Mouse (Mus musculus) regulatory T cell (primary cell): ENCODE data around the gene Rab21.

Experiments
- in situ Hi-C: fragments of 300-600 bp; cut with MboI, MseI; formaldehyde crosslinking; loops from one replicate; pipeline ENCODE4 v1.15.1; 2025; ENCODE audit warnings: high pct_unique_total_duplicates

Gene Rab21

DNA sequence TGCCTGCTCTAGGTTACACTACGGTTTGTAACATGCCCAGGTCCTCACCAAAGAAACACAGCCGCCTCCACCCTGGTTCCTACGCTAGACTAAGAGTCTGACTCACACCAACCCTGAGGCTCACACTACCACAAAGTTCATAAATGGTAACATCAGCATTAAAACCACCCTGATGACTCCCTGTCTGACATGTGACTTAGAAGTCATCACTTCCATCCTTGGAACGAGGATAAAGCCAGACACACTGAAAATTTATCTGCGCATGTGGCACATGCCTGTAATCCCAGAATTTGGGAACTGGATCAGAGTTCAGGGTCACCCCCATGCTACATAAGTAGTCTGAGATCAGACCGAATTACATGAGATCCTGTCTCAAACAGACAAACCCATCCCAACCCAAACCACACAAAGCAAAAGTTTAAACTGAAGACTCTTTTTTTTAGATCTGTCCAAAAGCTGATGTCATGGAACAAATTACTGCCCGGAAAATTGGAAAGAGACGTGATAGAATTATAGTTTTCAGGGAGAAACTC is 17.1 kb upstream of the Rab21 start:
- in situ Hi-C loops: loop anchor here (5.0 to 25.0 kb wide), 2 partner anchors 55 to 1230 kb away; no protein-coding TSS in a partner anchor

DNA sequence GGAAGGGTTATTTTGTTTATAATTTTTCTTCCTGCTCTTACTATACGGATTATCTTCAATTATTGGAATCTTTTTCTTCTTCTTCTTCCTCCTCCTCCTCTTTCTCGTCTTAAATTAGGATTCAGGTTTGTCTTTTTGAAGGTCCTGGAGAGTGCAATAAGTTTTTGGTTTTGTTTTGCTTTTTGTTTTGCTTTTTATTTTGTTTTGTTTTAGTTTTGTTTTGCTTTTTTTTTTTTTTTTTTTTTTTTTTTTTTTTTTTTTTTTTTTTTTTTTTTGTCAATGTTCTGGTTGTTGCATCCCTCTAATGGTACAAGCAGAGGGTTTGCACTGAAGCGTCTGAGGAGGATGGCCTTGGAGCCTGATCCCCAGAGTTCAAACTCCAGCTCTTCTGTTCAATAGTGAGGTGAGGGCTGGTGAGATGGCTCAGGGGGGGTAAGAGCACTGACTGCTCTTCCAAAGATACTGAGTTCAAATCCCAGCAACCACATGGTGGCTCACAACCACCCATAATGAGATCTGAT is 13.7 kb upstream of the Rab21 start:
- in situ Hi-C loops: loop anchor here (25.0 kb wide), 1 partner anchor 1233 kb away; no protein-coding TSS in a partner anchor

DNA sequence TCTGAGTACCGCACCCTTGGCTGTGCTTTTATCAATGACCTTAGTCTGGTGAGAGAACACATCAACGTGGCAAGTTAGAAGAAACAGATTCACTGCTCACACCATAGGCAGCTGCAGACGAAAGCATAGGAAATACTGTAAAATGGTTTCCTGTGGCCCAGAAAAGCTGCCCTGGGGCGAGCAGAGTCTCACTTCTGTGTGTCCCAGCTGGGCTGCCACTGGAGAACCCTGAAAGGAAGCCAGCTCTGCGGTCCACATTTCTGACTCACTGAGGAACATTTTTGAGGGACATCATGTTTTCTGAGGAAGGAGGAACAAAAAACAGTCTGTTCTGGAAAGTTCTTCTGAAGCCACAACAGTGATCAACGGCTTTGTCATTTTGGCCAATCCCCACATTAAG is 13.1 kb upstream of the Rab21 start:
- in situ Hi-C loops: loop anchor here (25.0 kb wide), 1 partner anchor 1234 kb away; no protein-coding TSS in a partner anchor

DNA sequence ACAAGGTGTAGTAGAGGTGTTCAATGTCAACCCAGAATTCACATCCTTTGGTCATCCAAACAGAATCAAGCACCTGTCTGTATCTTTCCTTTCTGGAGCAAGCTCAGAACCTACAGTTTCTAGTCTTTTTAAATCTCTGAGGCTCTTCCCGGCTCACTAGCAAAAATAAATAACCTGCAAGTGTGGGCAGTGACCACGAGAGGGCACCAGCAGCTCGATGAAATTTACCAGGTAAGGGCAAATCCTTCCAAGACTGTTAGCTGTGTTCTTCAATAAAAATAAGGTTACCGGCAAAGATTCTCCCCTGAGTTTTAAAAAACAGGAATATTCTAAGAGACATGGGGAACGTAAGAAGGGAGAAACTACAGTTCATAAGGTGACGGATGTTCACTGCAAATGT is 7.9 kb upstream of the Rab21 start:
- in situ Hi-C loops: loop anchor here (25.0 kb wide), 1 partner anchor 289 kb away; no protein-coding TSS in a partner anchor

DNA sequence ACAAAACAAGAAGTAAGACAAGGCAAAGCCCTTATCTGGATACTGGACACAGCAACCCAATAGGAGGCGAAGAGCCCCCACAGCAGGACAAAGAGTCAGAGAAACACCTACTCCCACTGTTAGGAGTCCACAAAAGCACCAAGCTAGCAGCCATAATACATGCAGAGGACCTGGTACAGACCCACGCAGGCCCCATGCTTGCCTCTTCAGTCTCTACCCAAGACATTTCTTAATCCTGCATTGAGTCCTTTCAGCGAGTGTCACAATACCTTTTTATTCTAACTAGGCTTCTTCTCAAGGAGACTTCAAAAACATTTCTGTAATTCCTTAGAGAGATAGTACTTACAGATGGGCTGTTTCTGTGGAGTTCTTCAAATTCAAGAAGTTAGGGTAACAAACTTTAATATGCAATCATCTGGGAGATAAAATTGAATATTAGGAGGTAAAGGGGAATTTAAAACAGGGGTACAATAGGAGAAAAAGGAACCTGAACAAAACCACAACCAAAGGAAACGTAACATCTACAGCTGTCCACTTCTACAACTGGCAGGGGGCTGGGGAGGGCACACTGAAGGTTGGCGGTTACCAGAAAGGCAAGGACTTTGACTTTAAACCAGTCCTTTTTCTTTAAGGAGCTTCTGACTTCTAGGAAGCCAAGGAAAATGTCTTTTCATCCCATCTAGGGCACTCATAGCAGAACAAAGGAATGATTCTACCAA is 6.1 kb upstream of the Rab21 start:
- in situ Hi-C loops: loop anchor here (25.0 kb wide), 1 partner anchor 291 kb away; no protein-coding TSS in a partner anchor

DNA sequence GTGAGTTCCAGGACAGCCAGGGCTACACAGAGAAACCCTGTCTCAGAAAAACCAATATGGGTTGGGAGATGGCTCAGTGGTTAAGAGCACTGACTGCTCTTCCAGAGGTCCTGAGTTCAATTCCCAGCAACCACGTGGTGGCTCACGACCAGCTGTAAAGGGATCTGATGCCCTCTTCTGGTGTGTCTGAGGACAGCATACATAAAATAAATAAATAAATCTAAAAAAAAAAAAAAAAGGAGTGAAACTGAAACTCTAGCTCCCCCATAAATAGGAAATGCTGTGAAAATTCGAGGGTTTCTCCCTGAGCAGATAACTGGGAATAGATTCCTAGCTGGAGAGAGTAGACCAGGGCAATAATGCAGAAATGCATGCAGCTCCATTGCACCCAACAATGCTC is 3.0 kb upstream of the Rab21 start:
- in situ Hi-C loops: loop anchor here (25.0 kb wide), 1 partner anchor 294 kb away; no protein-coding TSS in a partner anchor

DNA sequence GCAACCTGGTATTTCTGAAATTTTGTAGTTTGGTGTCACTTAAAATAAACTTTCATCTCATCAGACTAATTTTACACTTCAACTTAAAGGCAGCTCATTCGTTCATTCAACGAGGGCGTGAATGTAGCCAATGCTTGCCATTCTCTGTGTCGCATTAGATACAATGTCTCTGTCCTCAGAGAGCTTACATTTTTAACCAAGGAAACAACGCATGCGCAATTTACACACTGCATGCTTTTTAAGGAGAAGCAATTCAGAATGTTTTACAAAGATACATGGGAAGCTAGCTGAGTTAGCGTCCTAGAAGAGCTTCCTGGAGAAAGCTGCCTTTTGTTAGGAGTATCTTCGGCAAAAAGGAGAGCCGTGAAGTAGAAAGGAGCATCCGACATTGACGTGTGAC is 919 bp upstream of the Rab21 start:
- in situ Hi-C loops: loop anchor here (25.0 kb wide), 1 partner anchor 296 kb away; no protein-coding TSS in a partner anchor

DNA sequence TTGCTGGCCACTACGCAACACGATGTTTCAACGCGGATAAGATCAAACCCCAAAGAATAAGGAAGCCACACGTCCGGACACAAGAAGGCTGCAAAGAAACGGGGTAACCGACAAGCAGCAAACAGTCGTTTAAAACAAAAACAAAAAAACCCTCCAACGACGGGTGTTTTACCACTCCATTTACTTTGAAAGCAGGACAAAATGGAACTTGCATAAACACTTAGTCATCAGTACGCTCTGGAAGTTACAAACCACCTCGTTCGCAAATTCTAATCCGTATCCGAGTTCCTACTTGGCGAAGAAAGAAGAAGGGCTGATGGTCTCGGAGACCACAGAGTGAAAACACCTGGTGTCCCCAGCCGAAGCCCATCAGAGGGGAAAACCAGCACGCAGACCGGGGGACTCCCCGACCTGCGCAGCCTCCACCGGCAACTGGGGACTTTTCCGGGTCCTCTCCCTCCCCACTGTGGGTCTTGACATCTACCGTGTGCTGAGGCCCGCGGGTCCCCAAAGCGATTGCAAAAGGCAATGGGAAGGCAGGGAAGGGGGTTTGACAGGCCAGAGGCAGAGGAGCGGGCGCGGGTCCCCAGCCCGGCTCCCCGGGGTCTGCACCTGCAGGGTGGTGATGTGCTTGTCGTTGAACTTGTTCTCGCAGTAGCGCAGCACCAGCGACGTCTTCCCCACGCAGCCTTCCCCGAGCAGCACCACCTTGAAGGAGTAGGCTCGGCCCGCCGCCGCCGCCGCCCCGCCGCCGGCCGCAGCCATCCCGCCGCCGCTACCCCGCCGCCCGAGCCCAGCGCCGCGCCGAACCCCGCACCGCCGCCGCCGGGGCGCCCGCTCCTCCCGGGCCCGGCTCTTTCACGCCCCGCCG is 577 bp downstream of the Rab21 start:
- in situ Hi-C loops: loop anchor here (5.0 to 25.0 kb wide), 2 partner anchors 78 to 297 kb away; no protein-coding TSS in a partner anchor

DNA sequence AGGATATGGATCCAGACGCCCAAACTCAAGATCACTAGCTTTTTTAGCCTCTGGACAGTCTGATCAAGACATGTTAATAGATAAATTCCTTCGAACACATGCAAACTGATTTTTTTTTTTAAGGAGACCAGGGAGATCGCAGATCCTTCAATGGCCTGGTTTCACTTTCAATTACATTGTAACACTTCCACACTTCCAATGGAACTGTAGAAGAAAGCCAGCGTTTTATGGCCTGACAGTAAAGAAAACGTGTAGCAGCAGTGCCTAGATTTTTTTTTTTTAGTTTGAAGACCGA is 1.2 kb downstream of the Rab21 start:
- in situ Hi-C loops: loop anchor here (5.0 to 25.0 kb wide), 2 partner anchors 77 to 298 kb away; no protein-coding TSS in a partner anchor

DNA sequence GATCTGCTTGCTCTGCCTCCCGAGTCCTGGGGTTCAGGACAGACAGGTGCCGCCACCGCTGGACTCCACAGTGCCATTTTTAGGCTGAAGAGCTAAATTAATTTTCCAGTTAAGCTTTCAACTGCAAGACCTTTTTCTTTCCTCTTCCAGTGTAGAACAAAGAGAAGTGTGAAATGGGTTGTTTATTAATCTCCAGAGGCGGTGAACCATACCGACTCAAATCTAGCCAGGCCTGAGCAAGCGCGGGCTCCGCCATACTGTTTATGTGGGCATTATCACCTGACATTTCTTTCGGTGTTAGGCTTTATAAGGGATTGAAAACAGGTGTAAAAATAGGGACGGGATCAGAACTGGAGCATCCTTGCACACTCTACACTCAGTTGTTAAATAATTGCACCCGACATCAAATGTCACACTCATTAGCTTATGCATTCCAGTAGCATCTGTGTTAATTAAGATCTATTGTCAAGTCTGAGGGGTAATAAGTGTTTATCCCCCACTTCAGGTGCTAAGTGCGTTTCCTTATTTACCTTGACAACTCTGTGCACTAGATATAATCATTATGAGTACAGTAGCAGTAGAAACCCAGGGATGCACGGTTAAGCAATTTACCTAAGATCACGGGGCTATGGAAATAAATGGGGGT is 1.6 kb downstream of the Rab21 start:
- in situ Hi-C loops: loop anchor here (5.0 to 25.0 kb wide), 2 partner anchors 76 to 299 kb away; no protein-coding TSS in a partner anchor

DNA sequence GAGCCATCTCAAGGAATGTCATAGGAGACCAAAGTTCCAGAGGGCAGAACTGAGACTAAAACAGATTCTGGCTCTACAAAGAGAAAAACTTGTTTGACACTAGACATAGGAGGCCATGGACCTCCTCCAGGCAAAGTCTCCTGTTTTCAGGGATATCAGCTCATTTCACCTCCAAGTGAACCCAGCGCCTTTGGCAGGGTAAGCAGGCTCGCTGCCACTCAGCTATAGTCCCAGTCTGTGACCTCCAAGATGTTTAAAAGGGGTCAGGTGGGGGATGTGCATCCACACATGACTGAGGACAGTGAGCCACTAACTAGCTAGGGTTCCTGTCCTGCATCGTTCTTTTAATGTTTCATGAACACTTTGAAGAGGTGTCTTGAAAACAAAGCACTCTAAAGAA is 2.7 kb downstream of the Rab21 start:
- in situ Hi-C loops: loop anchor here (5.0 to 25.0 kb wide), 2 partner anchors 75 to 300 kb away; no protein-coding TSS in a partner anchor

DNA sequence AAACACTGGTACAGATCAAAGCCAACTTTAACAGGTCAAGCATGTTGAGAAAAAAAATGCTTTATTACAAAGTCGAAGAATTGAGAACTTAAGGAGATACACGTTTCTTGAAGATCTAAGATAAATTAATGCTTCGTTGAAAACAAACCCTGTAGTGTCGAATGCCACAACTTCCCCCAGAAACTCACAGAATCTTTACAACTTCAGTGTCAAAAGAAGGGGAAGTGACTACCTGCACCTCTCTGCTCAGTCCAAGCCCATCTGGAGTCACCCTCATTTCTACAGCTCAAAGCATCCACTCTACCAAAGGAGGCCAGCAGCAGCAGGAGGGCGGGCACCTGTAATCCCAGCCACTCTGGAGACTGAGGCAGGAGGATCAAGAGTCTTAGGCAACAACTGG is 3.2 kb downstream of the Rab21 start:
- in situ Hi-C loops: loop anchor here (5.0 to 25.0 kb wide), 2 partner anchors 75 to 300 kb away; no protein-coding TSS in a partner anchor

DNA sequence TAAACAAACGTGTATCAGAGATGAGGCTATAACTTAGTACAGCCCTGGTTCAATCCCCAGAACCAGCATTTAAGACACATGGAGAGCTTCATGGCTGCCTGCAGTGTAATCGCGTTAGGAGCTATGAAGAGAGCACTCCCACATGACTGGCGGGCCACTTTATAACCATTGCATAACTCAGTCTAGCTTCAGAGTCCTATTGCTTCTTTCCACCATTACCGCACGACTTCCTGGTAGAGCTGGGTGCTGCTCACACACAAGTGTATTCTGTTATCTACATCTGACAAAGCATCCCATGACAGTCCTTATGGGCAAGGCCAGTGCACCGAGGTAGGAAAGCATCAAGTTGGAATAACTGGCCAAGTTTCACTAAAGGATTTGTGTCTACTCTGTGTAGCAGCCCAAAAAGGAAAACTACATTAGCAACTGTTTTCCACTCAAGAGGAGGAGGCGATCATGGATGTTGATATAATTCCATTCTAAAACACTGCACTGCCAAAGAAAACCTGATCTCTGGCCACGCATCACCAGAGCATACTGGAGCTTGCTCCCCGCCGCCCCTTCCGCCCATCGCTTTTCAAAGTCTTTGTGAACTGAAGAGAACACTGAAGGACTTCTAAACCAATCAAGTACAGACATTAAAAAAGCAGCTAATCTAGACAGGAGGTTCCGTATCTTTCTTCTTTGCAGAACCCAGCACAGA is 4.0 kb downstream of the Rab21 start:
- in situ Hi-C loops: loop anchor here (5.0 to 25.0 kb wide), 2 partner anchors 74 to 301 kb away; no protein-coding TSS in a partner anchor

DNA sequence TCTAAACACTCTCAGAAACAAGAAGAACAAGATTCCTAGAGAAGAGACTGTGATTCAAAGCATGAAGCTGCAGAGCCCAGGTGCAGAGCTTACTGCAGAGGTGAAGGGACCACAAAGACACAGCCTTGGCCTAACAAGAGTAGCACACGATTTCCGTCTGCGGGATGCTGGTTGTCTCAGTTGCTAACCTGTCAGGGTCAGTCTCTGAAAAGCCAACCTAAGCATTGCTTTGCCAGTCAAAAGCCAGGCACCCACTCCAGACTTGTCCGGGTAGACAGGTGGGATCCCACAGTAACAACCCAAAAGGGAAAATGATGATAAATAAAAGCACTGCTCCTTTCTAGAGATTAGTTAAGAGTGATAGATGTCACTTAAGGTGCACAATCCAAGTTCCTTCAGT is 6.2 kb downstream of the Rab21 start:
- in situ Hi-C loops: loop anchor here (25.0 kb wide), 1 partner anchor 303 kb away; no protein-coding TSS in a partner anchor

DNA sequence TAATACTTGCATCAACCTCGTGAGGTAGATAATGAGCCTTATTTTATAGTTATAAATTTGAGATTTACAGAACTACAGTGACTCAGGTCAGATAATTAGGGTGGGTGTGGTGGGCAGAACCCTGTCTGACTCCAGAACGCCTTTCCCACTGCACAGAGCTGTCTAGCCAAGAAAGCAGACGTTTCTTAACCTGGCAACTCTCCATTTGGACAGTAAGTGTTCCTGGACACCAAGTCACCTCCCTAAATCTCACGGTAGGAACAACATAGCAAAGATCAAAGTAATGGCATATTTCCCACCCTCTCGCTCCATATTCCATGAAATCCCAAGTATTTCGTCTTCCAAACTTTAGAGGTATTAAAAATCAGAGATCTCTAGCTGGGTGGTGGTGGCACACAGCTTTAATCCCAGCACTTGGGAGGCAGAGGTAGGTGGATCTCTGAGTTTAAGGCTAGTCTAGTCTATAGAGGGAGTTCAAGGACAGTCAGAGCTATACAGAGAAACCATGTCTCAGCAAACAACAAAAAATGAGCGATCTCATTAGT is 8.0 kb downstream of the Rab21 start:
- in situ Hi-C loops: loop anchor here (25.0 kb wide), 1 partner anchor 305 kb away; no protein-coding TSS in a partner anchor

DNA sequence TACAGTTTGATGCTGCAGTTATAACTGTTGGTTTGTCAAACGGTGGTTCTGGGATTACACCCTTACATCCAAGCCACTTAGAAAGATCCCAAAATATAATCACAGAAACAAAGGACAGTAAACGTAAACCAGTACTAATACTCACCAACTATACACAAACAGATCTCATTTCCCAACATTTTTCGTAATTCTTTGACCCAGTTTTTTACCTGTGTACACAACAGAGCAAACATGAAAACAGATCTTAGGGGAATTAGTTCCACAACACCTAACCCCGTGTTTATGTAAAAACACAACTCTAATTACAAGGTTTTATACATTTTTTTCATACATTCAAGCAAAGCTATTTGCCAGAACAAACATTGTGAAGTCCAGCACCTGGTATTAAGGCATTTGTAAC is 16.7 kb downstream of the Rab21 start:
- in situ Hi-C loops: no loop called here

DNA sequence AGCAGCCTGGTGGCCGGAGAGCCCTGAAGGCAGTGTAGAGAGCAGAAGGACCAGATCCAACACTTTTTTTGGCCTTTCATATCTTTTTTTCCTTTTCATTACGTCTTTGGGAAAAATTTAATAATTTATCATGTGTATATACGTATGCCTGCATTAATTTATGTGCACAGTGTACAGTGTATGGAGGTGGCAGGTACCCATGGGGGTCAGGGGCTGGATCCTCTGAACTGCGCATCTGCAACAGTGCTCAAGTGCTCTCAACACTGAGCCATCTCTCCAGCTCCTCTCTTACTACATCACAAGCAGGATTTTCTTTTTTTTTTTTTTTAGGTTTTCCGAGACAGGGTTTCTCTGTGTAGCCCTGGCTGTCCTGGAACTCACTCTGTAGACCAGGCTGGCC is 17.8 kb downstream of the Rab21 start:
- in situ Hi-C loops: no loop called here

DNA sequence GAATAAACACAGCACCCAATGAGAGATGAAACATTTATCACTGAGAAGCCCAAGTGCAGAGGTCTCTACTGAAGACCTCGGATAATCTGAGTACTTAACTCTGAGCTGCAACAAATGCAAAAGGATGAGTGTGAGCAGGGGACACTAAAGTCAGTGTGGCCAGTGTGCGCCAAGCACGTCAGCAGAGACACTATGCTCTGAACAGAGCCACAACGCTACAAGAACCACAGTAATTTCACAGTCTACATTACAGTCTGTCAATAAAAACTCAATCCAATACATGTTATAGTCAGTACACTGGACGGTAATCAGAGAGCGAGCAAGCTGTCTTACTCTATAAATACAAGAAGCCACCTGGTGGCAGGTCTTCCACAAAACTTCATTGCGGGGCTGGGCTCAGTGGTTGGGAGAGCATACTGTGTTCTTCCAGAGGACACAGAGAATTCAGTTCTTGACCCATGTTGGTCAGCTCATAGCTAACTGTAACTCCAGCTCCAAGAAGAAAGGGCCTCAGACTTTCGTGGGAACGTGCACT is 18.9 kb downstream of the Rab21 start:
- in situ Hi-C loops: no loop called here

DNA sequence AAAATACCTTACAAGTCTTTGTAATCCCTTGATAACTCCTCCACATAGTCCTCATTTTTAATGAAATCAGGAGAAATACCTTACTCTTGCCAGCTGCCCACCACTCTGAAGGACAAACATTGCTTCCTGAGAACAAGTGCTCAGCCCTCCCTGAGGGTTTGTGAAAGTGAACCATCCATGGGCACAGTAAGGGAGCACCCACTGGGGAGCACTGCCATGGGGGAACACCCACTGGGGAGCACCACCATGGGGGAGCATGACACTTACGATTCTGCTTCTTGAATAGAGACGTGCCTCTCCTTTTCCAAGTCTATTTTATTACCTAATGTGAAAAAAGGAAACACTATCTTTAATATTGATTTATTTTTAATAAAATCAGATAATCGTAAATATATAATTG is 20.2 kb downstream of the Rab21 start:
- in situ Hi-C loops: no loop called here

DNA sequence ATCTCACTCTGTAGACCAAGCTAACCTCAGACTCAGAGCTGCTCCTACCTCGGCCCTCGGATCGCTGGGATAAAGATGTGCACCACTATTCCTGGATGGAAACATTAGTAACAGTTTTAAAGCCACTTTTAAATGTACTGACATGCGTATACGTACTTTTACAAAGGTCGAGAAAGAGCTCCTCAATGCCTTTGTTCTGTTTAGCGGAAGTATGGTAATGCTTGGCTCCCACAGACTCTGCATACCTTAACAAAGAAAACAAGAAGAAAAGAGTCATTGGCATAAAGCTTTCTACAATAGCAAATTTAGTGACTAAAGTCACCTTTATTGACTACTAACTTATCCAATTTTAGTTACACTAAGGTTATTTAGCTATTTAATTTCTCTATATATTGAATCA is 20.7 kb downstream of the Rab21 start:
- in situ Hi-C loops: no loop called here
